In genomic region chr1:156284207-156284606, GRCm38 (mm10) we compare ENCODE assay signal across 28 mouse cellular contexts. TPM values are rescaled to one million over a fixed set of nuclear protein-coding genes. Genes with fewer than 3 reads are reported as not detected.
DNase-seq lines count a peak whose midpoint lies in the region; TF ChIP-seq lines count a peak whose summit lies in the region.
"Had no signal": no experiment of that assay in that cellular context is flagged by ENCODE, and none has a peak within 500 bp of the region (broad histone marks: within the 10 kb centered on the region; RNA-seq: fewer than 3 reads in every experiment).

No protein-coding gene starts in this region.

- no peak for TF ChIP-seq CTCF in layer of hippocampus, adult 2 months (conservative IDR thresholded peaks at IDR 0.05)

- DNase-seq in layer of hippocampus, adult 2 months (ENCODE audit: low spot score in 2 of 2): no peak
- no peak for DNase-seq in layer of hippocampus, postnatal 10 days (ENCODE audit: low spot score in 2 of 2)
- DNase-seq in MEL-GATA-1-ER (ENCODE audit: extremely low read depth, low read depth): peak; percentile 50
- DNase-seq in naive thymus-derived CD4-positive, alpha-beta T cell, adult 2 months (ENCODE audit: low read depth): peak; percentile 13
- DNase-seq in thymus, postnatal 4 days: peak; percentile 38
- no peak for DNase-seq in lung, postnatal 36 days
- no peak for DNase-seq in right cerebral cortex, postnatal 10 days (ENCODE audit: low spot score in 2 of 2)
- DNase-seq: adrenal gland, postnatal 14 days; B cell, adult 2 months; cerebellum, adult 11-12 months; cerebellum, adult 9-11 months; kidney, adult 18-20 months; kidney, postnatal 25 days; lung, embryonic 14.5 days; right cerebral cortex, postnatal 14 days had no signal

- no peak overlapping the region for H3K4me3 ChIP-seq in layer of hippocampus, adult 2 months
- H3K4me3 ChIP-seq: embryonic facial prominence, embryonic 13.5 days; forebrain, embryonic 10.5 days; kidney, embryonic 15.5 days; limb, embryonic 12.5 days; liver, embryonic 15.5 days; midbrain, embryonic 12.5 days; myocyte; stomach, embryonic 15.5 days had no signal

- peak overlapping the region; percentile 70 for H3K27ac ChIP-seq in layer of hippocampus, adult 2 months
- H3K27ac ChIP-seq: embryonic facial prominence, embryonic 13.5 days; forebrain, embryonic 10.5 days; kidney, embryonic 15.5 days; limb, embryonic 12.5 days; liver, embryonic 15.5 days; midbrain, embryonic 12.5 days; stomach, embryonic 15.5 days had no signal

RNA-seq across cellular contexts. Expression of gene Tdrd5, which starts 19.3 kb away (rescaled TPM):
- total RNA-seq in layer of hippocampus, adult 2 months (2021): 1 to 10 TPM; 6.5 to 7.6 TPM
- 1 to 10 TPM; 5.4 to 6.5 TPM for total RNA-seq in layer of hippocampus, postnatal 10 days (2021)
- total RNA-seq: CH12.LX; gastrocnemius, adult 8-10 months; liver, adult 2 months; megakaryocyte, adult 5-6 weeks had no signal

RNA-seq across cellular contexts. Expression of gene Nphs2, which starts 26.3 kb away (rescaled TPM):
- not detected for total RNA-seq in layer of hippocampus, adult 2 months (2021)
- total RNA-seq in layer of hippocampus, postnatal 10 days (2021): under 1 TPM in 1 of 2 experiments, not detected in 1; 0.51 TPM
- total RNA-seq: adrenal gland, postnatal 14 days; CH12.LX; ES-E14; gastrocnemius, adult 8-10 months; liver, adult 2 months; megakaryocyte, adult 5-6 weeks had no signal

Comparison
In these comparisons a context has a peak if more than half of its experiments do, and no peak if none do; other contexts are left out.
1. DNase-seq: peak in MEL-GATA-1-ER (single experiment), naive thymus-derived CD4-positive, alpha-beta T cell, adult 2 months (single experiment) and thymus, postnatal 4 days (single experiment); none in layer of hippocampus, adult 2 months (0 of 2), layer of hippocampus, postnatal 10 days (0 of 2), lung, postnatal 36 days (single experiment) and right cerebral cortex, postnatal 10 days (0 of 2).